Mouse (Mus musculus) small intestine, adult 2 months (tissue): ENCODE results near the gene Farsa.

Experiments
- CTCF ChIP-seq: fragments of 200-500 bp; IDR thresholded peaks from 2 replicates; pipeline ENCODE4 v1.5.1; 2012; ENCODE audit warnings: low read depth, mild to moderate bottlenecking, control low read depth, inconsistent platforms, low read length, moderate library complexity, mixed read lengths; ENCODE audit not compliant: insufficient replicate concordance, insufficient read length; ENCODE audit errors: extremely low read depth
- POLR2A ChIP-seq: fragments of 200-500 bp; IDR thresholded peaks from 2 replicates; pipeline ENCODE4 v1.6.1; 2012; ENCODE audit warnings: low read depth, mild to moderate bottlenecking, control low read depth, inconsistent platforms, low read length, moderate library complexity

DNA sequence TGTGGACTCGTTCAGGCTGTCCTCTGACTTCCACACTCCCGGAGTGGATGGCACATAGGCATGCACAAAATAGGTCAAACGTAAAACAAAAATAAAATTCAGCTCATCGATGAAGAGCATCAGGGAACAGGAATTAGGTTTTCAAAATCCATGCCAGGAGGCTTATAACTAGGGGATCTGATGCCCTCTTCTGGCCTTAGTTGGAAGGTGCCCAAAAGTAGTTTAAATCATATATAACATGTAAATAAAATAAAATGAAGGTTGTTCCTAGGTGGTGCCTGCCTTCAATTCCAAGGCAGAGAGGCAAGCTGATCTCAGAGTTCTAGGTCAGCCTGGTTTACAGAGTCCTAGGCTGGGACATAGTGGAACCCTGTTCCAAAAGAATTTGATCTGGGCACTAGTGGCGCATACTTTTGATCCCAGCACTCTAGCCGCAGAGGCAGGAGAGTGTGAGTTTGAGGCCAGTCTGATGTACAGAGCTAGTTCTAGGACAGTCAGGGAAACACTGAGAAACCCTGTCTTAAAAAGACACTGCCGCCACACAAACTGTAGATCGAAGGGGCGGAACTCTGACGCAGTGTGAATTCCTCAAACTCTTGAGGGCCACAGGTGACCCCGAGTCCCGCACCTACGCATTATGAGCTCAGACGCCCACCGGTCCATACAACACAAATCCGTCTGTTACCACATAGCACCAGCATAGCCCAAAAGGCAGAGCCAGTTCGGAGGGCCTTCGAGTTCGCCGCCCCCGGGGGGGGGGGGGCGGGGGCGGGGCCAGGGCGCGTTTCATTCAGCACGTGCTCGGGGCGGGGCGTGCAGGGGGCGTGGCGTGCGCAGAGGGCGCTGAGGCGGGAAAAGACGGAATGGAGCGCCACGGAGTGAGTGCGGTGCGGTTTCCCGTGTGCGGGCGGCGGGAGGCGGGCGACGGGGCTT, 14.9 kb downstream of the Farsa start, which contains the start of gene Syce2:
- TF ChIP-seq CTCF (no peak), POLR2A (no peak)
